Mouse (Mus musculus): ENCODE data around the gene Colec11. TPM values are rescaled to one million over a fixed set of nuclear protein-coding genes. Genes with fewer than 3 reads are reported as not detected.

The Colec11 gene
- total RNA-seq, 2 experiments from 2014 or later = 27.1 to 30.6 TPM

DNA sequence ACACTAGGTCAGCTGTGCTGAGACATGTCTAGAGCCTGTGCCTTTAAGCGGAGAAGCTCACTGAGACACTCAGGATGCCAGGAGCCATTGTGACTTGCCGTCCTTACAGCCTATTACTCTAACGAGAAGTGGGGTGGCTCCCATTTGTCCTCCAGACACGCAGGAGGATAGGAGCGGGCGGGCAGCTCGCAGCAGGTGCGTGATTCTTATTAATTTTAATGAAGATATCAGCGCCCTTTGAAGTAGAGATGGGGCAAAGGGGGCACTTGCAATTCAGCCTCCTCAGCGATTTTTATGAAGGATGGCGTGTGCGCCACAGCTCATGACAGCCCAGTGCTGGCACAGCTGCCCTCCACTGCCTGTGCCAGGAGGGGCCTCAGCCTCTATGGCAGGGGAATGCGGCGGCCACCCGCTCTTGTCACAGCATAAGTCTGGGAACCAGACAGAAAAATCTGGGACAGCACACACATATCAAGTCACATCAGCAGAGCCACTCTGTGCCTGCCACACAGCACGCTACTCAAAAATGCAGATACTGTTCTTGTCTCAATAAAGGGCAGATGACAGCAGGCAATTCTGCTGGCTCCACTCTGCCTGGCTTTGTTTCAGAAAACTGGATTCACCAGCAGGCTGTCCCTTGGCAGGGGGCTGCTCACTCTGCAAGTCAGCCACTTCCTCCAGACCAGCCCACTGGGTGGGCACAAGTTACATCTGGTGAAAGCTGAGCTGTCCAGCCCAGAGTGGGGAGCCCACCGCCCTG lies 15.5 kb downstream of the Colec11 start:
- DNase-seq = no peak
- intact Hi-C loops (cut with DNase I) = no loop called here

GRCm38 (mm10) chr12:28603494-28603893 lies 19.7 kb downstream of the Colec11 start:
- DNase-seq = no peak
- intact Hi-C loops (cut with DNase I) = no loop called here

DNA sequence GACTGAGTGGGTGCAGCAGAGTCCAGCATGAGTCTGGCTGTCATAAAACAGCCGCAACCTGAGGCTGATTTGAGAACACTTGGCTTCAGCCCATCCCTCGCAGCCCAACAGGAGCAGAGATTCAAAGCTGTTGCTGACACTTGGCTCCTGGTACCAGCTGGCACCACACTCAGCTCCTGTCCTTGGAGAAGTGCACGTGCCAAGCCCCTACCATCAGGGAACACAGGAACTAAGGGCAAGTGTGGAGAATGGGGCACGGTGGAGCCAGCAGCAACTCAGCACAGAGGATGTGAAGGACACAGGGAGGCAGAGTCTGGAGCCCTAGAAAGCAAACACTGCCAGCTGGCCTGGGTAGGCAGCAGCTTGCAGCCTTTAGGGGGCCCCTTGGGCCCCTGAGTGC lies 20.9 kb downstream of the Colec11 start:
- intact Hi-C loops (cut with DNase I) = no loop called here
- peak; percentile 57 to 74 for DNase-seq

GRCm38 (mm10) chr12:28598526-28598991 lies 24.6 kb downstream of the Colec11 start:
- intact Hi-C loops (cut with DNase I) = loop anchor here (10.0 kb wide), 1 partner anchor 536 kb away; no protein-coding TSS in a partner anchor
- DNase-seq = no peak

GRCm38 (mm10) chr12:28598110-28598509 lies 25.1 kb downstream of the Colec11 start:
- DNase-seq = no peak
- intact Hi-C loops (cut with DNase I) = loop anchor here (10.0 kb wide), 1 partner anchor 537 kb away; no protein-coding TSS in a partner anchor

DNA sequence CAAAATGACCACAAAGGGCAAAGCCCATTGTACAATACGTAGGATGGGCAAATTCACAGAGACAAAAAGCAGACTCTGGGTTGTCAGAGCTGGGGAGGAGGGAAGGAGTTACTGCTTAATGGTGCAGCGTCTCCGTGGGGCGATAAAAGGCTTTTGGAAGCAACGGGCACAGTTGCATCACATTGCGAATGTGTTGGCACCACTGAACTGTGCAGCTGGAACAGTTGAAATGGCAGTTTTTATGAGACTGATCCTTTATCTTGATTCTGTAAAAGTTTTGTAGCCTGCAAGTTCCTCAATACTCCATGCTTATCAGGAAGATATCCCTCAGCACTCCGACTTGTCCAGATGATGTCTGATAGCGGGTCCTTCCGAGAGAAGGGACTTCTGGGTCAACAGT lies 25.5 kb downstream of the Colec11 start:
- no peak for DNase-seq
- intact Hi-C loops (cut with DNase I) = loop anchor here (10.0 kb wide), 1 partner anchor 537 kb away; no protein-coding TSS in a partner anchor

DNA sequence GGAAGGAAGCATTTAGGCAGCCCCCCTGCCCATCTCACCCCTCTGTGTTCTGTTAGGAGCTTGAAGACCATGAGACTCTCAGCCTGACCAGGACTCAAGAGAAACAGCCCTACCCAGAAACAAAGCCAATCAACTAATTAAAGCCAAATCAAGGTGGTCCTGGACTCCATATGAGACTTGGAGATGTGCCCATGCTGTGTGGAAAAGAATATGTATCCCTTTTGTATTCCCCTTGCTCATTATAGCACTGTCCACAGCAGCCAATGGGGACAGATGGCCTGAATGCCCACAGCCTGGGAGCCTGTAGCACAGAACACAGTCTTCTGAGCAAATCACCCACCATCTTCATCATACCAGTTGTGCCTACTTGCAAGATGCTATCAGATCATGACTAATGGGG lies 26.3 kb downstream of the Colec11 start:
- intact Hi-C loops (cut with DNase I) = loop anchor here (10.0 kb wide), 1 partner anchor 538 kb away; no protein-coding TSS in a partner anchor
- no peak for DNase-seq

DNA sequence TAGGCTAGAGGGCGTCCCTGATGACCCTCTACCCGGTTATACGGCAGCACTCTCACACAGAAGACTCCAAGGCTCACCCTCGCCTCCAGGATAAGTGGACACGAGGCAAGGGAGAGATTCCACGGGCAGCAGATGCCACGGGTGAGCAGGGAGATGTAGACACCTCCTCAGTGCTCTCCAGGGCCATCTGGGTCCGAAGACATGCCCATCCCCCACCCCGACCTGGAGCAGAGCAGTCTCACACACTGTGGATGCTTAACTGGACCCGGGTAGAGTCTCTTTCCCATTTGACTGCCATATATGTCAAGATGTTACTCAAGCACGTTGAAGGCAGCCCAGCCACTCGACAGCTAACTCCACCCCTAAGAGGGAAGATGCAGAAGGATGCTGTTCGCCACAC lies 32.7 kb downstream of the Colec11 start:
- intact Hi-C loops (cut with DNase I) = loop anchor here (10.0 kb wide), 1 partner anchor 544 kb away; no protein-coding TSS in a partner anchor
- DNase-seq = no peak

- intact Hi-C loops (cut with DNase I) = loop anchor here (2.0 kb wide), 2 partner anchors 110 to 1294 kb away; no protein-coding TSS in a partner anchor
- peak; percentile 81 to 88 for DNase-seq
Measured at GRCm38 (mm10) chr12:28589090-28589868, 33.9 kb downstream of the Colec11 start.

GRCm38 (mm10) chr12:28587949-28588348 lies 35.2 kb downstream of the Colec11 start:
- intact Hi-C loops (cut with DNase I) = loop anchor here (2.0 kb wide), 2 partner anchors 111 to 1295 kb away; no protein-coding TSS in a partner anchor
- DNase-seq = no peak

- intact Hi-C loops (cut with DNase I) = no loop called here
Measured at GRCm38 (mm10) chr12:28584036-28584435, 39.1 kb downstream of the Colec11 start.

GRCm38 (mm10) chr12:28582423-28582822 lies 40.8 kb downstream of the Colec11 start, which contains the start of gene Allc:
Allc (minus strand) TSS chr12:28582523.
- DNase-seq = no peak
- intact Hi-C loops (cut with DNase I) = no loop called here

More at GRCm38 (mm10) chr12:28584036-28584435, 39.1 kb downstream of the Colec11 start:
- no peak for DNase-seq

DNA sequence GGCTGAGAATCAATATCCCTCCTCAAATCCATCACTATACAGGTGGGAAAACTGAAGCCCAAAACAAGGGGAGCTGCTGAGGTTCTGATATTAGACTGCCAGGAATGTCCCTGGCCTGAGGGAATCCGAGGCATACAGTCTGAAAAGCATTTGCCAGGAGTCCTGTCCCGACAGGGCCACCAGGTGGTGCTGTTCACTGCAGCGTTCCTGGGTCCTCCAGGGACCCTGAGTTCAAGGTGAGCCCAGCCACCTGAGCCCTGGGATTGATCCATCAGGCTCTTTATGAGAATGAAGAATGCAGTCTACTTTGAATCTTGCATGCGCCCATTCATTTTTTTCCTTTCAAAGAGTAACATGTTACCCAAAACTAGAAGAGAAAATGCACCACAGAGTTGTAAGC lies 44.0 kb downstream of the Colec11 start:
- peak in 1 of 2 experiments; percentile 9 for DNase-seq

GRCm38 (mm10) chr12:28578147-28578546 lies 45.0 kb downstream of the Colec11 start:
- intact Hi-C loops (cut with DNase I) = no loop called here
- DNase-seq = no peak

More for the DNA sequence above, 44.0 kb downstream of the Colec11 start:
- intact Hi-C loops (cut with DNase I) = no loop called here

GRCm38 (mm10) chr12:28575366-28576070 lies 47.7 kb downstream of the Colec11 start:
- DNase-seq = no peak
- intact Hi-C loops (cut with DNase I) = no loop called here

GRCm38 (mm10) chr12:28572241-28572640 lies 50.9 kb downstream of the Colec11 start:
- no peak for DNase-seq
- intact Hi-C loops (cut with DNase I) = no loop called here

DNA sequence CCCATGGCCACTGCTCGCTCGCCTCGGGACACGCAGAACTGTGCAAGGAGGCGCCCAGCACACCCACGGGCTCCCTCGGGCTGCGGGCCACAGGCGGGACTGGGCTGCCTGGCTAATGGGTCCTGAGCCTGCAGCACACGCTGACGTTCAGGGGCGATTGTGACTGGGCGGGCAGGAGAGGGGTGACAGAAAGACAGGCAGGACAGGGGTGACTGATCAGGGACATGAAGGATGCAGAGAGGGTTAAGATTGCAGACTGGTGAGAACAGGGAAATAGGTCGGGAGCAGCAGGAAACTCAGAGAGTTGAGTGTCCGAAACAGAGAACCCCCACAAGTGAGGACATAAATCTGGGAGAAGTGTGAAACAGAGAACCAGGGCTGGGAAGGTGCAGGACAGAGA lies 70.9 kb downstream of the Colec11 start, which contains the start of gene Dcdc2c:
Gene Dcdc2c, minus strand, starts transcription at position 101 of the 400 bp plus-strand sequence.
- DNase-seq = no peak
- intact Hi-C loops (cut with DNase I) = no loop called here

DNA sequence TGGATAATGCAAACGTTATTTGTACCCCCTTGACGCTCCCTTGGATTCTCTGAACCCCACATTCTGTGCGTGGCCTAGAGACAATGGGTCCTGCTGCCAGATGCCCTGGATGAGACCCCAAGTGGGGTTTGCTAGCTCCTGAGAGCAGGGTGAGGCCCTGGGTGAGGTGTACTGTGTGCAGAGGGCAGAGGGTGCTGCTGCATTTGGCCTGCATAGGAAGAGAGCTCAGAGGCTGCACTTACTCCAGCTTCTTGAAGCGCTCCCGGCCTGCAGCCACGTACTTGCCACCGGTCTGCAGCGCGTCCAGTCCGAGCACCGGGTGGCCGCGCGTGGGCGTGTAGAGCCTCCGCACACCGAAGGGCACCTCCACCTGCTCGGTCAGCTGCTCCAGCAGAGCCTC lies 71.4 kb downstream of the Colec11 start:
- DNase-seq = no peak
- intact Hi-C loops (cut with DNase I) = no loop called here

DNA sequence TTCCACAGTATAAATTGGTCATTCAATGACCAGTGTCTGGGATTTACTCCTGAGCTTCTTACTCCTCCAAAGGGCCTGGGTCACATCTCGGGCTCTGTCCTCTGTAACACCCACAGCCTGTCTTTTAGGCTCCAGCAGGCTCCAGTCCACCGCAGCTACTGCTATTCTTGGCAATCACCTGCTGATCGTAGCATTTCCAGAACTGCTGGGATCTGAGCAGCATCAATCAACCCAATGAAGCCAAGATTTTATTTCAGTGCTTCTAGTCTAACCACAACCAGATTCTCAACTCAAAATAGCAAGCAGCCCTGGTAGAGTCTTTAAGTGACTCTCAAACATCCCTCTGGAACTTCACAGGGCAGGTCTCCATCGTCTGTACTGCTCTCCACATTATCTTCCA lies 74.3 kb downstream of the Colec11 start:
- no peak for DNase-seq
- intact Hi-C loops (cut with DNase I) = no loop called here
